Mouse (Mus musculus) midbrain, embryonic 15.5 days (tissue): ENCODE measurements around the gene Nfkbil1. TPM values are rescaled to one million over a fixed set of nuclear protein-coding genes. Genes with fewer than 3 reads are reported as not detected.

ENCODE experiments used
- ATAC-seq: fragments of 200-750 bp; cut with Nextera tagmentation; replicated peaks from 2 replicates; pipeline ENCODE4 v1.8.0; 2017; ENCODE audit warnings: moderate TSS enrichment
- H3K27ac ChIP-seq: fragments of 300-500 bp; sonication (generic); 2 replicates; pipeline ENCODE4 v1.5.1; 2015; ENCODE audit warnings: mild to moderate bottlenecking, inconsistent platforms
- H3K27me3 ChIP-seq: fragments of 300-500 bp; sonication (generic); replicated peaks from 2 replicates; pipeline ENCODE4 v1.6.1; 2015; ENCODE audit warnings: inconsistent platforms
- H3K36me3 ChIP-seq: fragments of 300-500 bp; sonication (generic); replicated peaks from 2 replicates; pipeline ENCODE4 v1.6.1; 2015; ENCODE audit warnings: inconsistent platforms
- H3K4me1 ChIP-seq: fragments of 300-500 bp; sonication (generic); 2 replicates; pipeline ENCODE4 v1.6.1; 2015; ENCODE audit warnings: inconsistent platforms
- H3K4me2 ChIP-seq: fragments of 300-500 bp; sonication (generic); 2 replicates; pipeline ENCODE4 v1.6.1; 2015; ENCODE audit warnings: inconsistent platforms, mild to moderate bottlenecking, moderate library complexity
- H3K4me3 ChIP-seq: fragments of 300-500 bp; sonication (generic); 2 replicates; pipeline ENCODE4 v1.5.1; 2015; ENCODE audit warnings: mild to moderate bottlenecking, inconsistent platforms
- H3K9ac ChIP-seq: fragments of 300-500 bp; sonication (generic); 2 replicates; pipeline ENCODE4 v1.6.1; 2015; ENCODE audit warnings: mild to moderate bottlenecking, inconsistent platforms
- H3K9me3 ChIP-seq: fragments of 300-500 bp; sonication (generic); 2 replicates; pipeline ENCODE4 v1.6.1; 2016; ENCODE audit warnings: inconsistent platforms
- WGBS: fragments of 180-500 bp; shearing (Covaris S2); methylation state at CpG from one replicate; pipeline ENCODE4 v1.1.7; 2015; ENCODE audit warnings: mixed read lengths; 5-methylcytosine and 5-hydroxymethylcytosine counted together
- polyA plus RNA-seq: library from polyadenylated mRNA; unstranded; fragments of >200 nt; fragmentation: Nextera tagmentation; extraction: Ambion mirVana; gene quantifications from 2 replicates; pipeline ENCODE4 v1.2.1, GENCODE M21; 2015

The Nfkbil1 gene
- polyA plus RNA-seq, 1 experiment from 2014 or later, result 11.7 TPM

- no peak for ATAC-seq
- H3K4me1 ChIP-seq, result peaks cover 32% of the 10 kb centered on the region
- no peaks in the 10 kb centered on the region for H3K27me3 ChIP-seq
- H3K4me3 ChIP-seq, result no peak overlapping the region
- no peaks in the 10 kb centered on the region for H3K9me3 ChIP-seq
- WGBS, result 96% methylated on average over 10 of the region's 10 CpGs
- no peak overlapping the region for H3K4me2 ChIP-seq
- peaks cover 18% of the 10 kb centered on the region for H3K36me3 ChIP-seq
- H3K9ac ChIP-seq, result no peak overlapping the region
- H3K27ac ChIP-seq, result no peak overlapping the region
These were observed 4.6 kb downstream of the Nfkbil1 start for GRCm38 (mm10) chr17:35231022-35231421.

DNA sequence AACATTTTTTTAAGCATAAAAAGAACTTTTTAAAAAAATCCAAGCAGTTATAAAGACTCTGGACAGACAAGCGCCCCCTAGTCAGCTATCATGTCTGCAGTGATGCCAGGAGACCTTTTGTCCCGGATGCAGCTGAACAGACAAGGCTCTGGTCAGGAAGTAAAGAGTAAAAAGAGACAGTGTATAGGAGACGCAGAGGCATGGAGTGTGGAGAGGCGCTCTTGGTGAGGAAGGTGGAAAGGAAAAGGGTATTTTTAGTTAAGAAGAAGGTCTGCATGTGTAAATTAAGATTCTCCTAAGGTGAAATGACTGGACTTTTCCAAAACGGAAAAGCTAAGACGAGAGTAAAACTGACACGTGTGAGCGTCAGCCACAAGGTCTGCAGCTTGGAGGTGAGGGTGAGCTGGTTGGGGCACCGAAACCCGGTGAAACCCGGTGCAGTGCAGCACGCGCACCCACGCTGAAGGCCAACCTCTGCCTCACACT is 9.0 kb downstream of the Nfkbil1 start:
- Histone ChIP-seq H3K4me2 (no peak overlapping the region), H3K27ac (no peak overlapping the region), H3K4me1 (peaks cover under 1% of the 10 kb centered on the region; the same call in 1 of the 2 replicates), H3K9ac (no peak overlapping the region), H3K9me3 (no peaks in the 10 kb centered on the region), H3K27me3 (no peaks in the 10 kb centered on the region), H3K36me3 (peaks cover 18% of the 10 kb centered on the region), H3K4me3 (no peak overlapping the region)
- 89% methylated on average over 14 of the region's 14 CpGs for WGBS
- ATAC-seq, result no peak

DNA sequence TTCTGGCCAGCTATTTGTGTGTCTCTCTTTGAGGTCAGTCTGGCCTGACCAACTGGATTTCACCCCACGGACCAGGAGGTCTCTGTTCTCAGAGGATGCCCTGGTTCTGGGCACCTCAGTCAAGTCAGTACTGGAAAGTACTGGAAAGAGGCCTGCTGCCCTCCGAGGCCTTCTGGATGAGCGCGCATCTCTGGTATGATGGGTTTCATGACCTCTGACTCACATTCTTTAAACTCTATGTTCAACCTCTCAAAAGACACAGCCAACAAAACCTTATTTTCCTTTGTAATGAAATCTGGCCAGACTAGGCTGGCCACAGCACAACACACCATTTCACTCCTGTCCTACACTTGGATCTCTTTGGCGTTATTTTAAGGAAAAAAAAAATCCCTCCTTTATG is 10.1 kb downstream of the Nfkbil1 start:
- no peak for ATAC-seq
- Histone ChIP-seq H3K4me3 (no peak overlapping the region), H3K27me3 (no peaks in the 10 kb centered on the region), H3K36me3 (peaks cover 18% of the 10 kb centered on the region), H3K4me2 (no peak overlapping the region), H3K27ac (no peak overlapping the region), H3K4me1 (no peaks in the 10 kb centered on the region), H3K9me3 (no peaks in the 10 kb centered on the region), H3K9ac (no peak overlapping the region)
- 96% methylated on average over 5 of the region's 5 CpGs for WGBS

DNA sequence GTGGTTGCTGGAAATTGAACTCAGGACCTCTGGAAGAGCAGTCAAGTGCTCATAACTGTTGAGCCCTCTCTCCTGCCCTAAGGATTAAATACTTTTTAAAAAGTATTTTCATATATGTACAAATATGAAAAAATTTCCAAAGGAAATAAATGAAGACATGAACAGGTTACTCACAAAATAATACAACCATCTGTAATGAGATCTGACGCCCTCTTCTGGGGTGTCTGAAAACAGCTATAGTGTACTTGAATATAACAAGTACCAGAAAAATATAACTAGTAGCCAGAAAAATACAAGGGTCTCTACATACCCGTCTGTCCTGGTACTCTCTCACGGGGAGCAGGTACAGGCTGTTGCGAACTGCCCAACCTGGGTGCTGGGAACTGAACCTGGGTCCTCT is 11.0 kb downstream of the Nfkbil1 start:
- ATAC-seq, result no peak
- Histone ChIP-seq H3K4me3 (no peak overlapping the region), H3K4me1 (no peaks in the 10 kb centered on the region), H3K4me2 (no peak overlapping the region), H3K27ac (no peak overlapping the region), H3K9me3 (no peaks in the 10 kb centered on the region), H3K9ac (no peak overlapping the region), H3K27me3 (no peaks in the 10 kb centered on the region), H3K36me3 (peaks cover 20% of the 10 kb centered on the region)
- WGBS, result 96% methylated on average over 4 of the region's 4 CpGs

GRCm38 (mm10) chr17:35222299-35222698 is 13.3 kb downstream of the Nfkbil1 start:
- H3K4me2 ChIP-seq, result no peak overlapping the region
- H3K9ac ChIP-seq, result no peak overlapping the region
- WGBS, result 84% methylated on average over 6 of the region's 6 CpGs
- 0 out of 2 replicates have a peak, but pooled peaks cover 9% of the 10 kb centered on the region for H3K36me3 ChIP-seq
- no peak overlapping the region for H3K27ac ChIP-seq
- H3K4me3 ChIP-seq, result no peak overlapping the region
- H3K4me1 ChIP-seq, result no peaks in the 10 kb centered on the region
- no peaks in the 10 kb centered on the region for H3K9me3 ChIP-seq
- no peaks in the 10 kb centered on the region for H3K27me3 ChIP-seq
- no peak for ATAC-seq

- H3K9me3 ChIP-seq, result no peaks in the 10 kb centered on the region
These were observed 15.2 kb downstream of the Nfkbil1 start, which contains the start of gene Gm16181 for GRCm38 (mm10) chr17:35220156-35220952. Gm16181 (plus strand) TSS chr17:35220834.

DNA sequence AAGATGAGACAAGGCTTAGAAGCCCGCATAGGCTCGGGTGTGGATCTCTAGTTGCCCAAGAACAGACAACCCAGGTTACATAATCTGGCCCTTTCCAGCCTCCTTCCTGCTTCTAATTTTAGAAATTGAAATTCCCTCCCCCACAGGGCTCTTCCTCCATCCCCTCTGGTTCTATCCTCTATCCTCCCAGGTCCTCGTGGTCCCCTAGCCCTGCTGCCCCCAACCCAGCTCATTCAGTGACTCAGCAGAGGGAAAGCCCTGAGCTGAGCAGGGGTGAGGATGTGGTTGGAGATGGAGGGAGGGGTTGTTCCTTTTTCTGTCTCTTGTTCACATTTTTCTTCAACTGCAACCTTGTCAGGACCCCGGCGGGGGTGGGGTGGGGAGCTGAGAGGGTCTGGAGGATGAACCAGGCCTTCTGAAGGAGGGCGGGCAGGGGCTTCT is 16.0 kb downstream of the Nfkbil1 start:
- H3K27me3 ChIP-seq, result no peaks in the 10 kb centered on the region
- H3K4me3 ChIP-seq, result no peak overlapping the region
- no peaks in the 10 kb centered on the region for H3K9me3 ChIP-seq
- 0 out of 2 replicates have a peak, but pooled peaks cover 9% of the 10 kb centered on the region for H3K36me3 ChIP-seq
- no peak for ATAC-seq
- no peak overlapping the region for H3K27ac ChIP-seq
- H3K9ac ChIP-seq, result no peak overlapping the region
- no peaks in the 10 kb centered on the region for H3K4me1 ChIP-seq
- 90% methylated on average over 6 of the region's 6 CpGs for WGBS
- H3K4me2 ChIP-seq, result no peak overlapping the region

More at GRCm38 (mm10) chr17:35220156-35220952, 15.2 kb downstream of the Nfkbil1 start, which contains the start of gene Gm16181:
- WGBS, result 75% methylated on average over 28 of the region's 28 CpGs
- no peak within 1 kb of the TSS for H3K4me2 ChIP-seq
- H3K4me1 ChIP-seq, result no peaks in the 10 kb centered on the region
- no peaks in the 10 kb centered on the region for H3K27me3 ChIP-seq
- no peak within 1 kb of the TSS for H3K4me3 ChIP-seq
- H3K9ac ChIP-seq, result no peak within 1 kb of the TSS
- ATAC-seq, result no peak
- 0 out of 2 replicates have a peak, but pooled peaks cover 9% of the 10 kb centered on the region for H3K36me3 ChIP-seq
- no peak within 1 kb of the TSS for H3K27ac ChIP-seq

DNA sequence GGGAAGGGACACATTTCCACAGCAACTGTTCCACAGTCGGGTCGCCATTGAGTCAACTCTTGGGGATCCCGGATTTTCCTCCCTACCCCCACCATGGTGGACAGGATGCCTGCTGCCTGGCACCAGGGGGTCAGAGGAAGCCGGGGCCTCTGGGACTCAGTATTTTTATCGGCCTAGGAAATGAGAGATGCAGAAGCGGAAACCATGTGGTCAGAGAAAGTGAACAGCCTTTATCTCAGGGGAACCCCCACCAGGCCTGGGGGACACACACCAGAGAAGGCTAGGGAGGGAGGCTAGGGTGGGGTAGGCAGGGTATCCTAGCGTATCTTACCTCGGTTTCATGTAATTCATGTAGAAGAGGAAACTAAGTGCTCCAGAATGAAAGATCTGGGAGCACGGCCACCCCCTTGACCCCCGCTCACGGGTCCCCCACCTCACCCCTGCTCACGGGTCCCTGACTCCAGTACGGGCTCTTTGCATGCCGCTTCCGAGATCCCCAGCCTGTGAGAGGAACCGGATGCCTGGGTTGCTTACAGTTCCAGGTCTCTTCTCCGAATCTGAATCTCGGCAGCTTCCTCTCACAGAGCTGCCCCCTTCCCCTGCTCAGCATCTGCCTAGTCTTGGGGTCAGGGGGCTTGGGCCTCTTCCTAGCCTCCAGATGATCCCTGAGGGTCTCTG is 16.9 kb downstream of the Nfkbil1 start:
- Histone ChIP-seq H3K9me3 (no peaks in the 10 kb centered on the region), H3K27ac (no peak overlapping the region), H3K4me2 (no peak overlapping the region), H3K27me3 (no peaks in the 10 kb centered on the region), H3K4me1 (no peaks in the 10 kb centered on the region), H3K36me3 (0 out of 2 replicates have a peak, but pooled peaks cover 9% of the 10 kb centered on the region), H3K9ac (no peak overlapping the region), H3K4me3 (no peak overlapping the region)
- no peak for ATAC-seq
- 76% methylated on average over 18 of the region's 18 CpGs for WGBS

- no peak overlapping the region for H3K27ac ChIP-seq
- 94% methylated on average over 5 of the region's 5 CpGs for WGBS
- no peak for ATAC-seq
- H3K27me3 ChIP-seq, result no peaks in the 10 kb centered on the region
- H3K4me2 ChIP-seq, result no peak overlapping the region
- H3K9ac ChIP-seq, result no peak overlapping the region
- H3K9me3 ChIP-seq, result no peaks in the 10 kb centered on the region
- H3K4me3 ChIP-seq, result no peak overlapping the region
- H3K4me1 ChIP-seq, result no peaks in the 10 kb centered on the region
- H3K36me3 ChIP-seq, result no peaks in the 10 kb centered on the region
These were observed 22.5 kb downstream of the Nfkbil1 start for GRCm38 (mm10) chr17:35213071-35213470.

GRCm38 (mm10) chr17:35210593-35210992 is 25.0 kb downstream of the Nfkbil1 start:
- Histone ChIP-seq H3K9ac (no peak overlapping the region), H3K4me2 (no peak overlapping the region), H3K36me3 (no peaks in the 10 kb centered on the region), H3K4me3 (no peak overlapping the region), H3K27ac (no peak overlapping the region), H3K27me3 (no peaks in the 10 kb centered on the region), H3K4me1 (no peaks in the 10 kb centered on the region), H3K9me3 (no peaks in the 10 kb centered on the region)
- ATAC-seq, result no peak
- WGBS, result 79% methylated on average over 3 of the region's 3 CpGs

- H3K36me3 ChIP-seq, result no peaks in the 10 kb centered on the region
- H3K9ac ChIP-seq, result no peak overlapping the region
- ATAC-seq, result no peak
- 68% methylated on average over 12 of the region's 12 CpGs for WGBS
- H3K4me2 ChIP-seq, result no peak overlapping the region
- no peak overlapping the region for H3K27ac ChIP-seq
- H3K9me3 ChIP-seq, result no peaks in the 10 kb centered on the region
- H3K4me3 ChIP-seq, result no peak overlapping the region
- H3K27me3 ChIP-seq, result no peaks in the 10 kb centered on the region
- no peaks in the 10 kb centered on the region for H3K4me1 ChIP-seq
These were observed 25.6 kb downstream of the Nfkbil1 start for GRCm38 (mm10) chr17:35209785-35210535.

GRCm38 (mm10) chr17:35205380-35205769 is 30.2 kb downstream of the Nfkbil1 start:
- Histone ChIP-seq H3K4me3 (no peak overlapping the region), H3K27ac (no peak overlapping the region), H3K9ac (no peak overlapping the region), H3K4me2 (no peak overlapping the region), H3K36me3 (no peaks in the 10 kb centered on the region), H3K9me3 (no peaks in the 10 kb centered on the region), H3K27me3 (peaks cover under 1% of the 10 kb centered on the region; the same call in 1 of the 2 replicates), H3K4me1 (no peaks in the 10 kb centered on the region)
- 58% methylated on average over 10 of the region's 10 CpGs for WGBS
- no peak for ATAC-seq
